Mouse (Mus musculus): Measurements from ENCODE around the gene 3830417A13Rik.

The 3830417A13Rik gene

GRCm38 (mm10) chrX:64173248-64173647 is at the start of gene 3830417A13Rik:
TSS of gene 3830417A13Rik (plus strand) at chrX:64173548.
- no peak for DNase-seq (ENCODE audit: low spot score in 2 of 2)

- no peak for DNase-seq (ENCODE audit: low spot score in 2 of 2)
Observed at GRCm38 (mm10) chrX:64152098-64152497, 21.2 kb upstream of the 3830417A13Rik start, which contains the start of gene Gm6760. TSS of gene Gm6760 (minus strand) at chrX:64152198.

- no peak for DNase-seq (ENCODE audit: low spot score in 2 of 2)
Observed at GRCm38 (mm10) chrX:64181246-64181645, 7.9 kb downstream of the 3830417A13Rik start.
